Mouse (Mus musculus): Measurements from ENCODE around the gene Naa80. TPM values are rescaled to one million over a fixed set of nuclear protein-coding genes. Genes with fewer than 3 reads are reported as not detected.

Gene Naa80
- total RNA-seq (2021), result 10 to 100 TPM; 11.3 to 12.6 TPM
- long read RNA-seq, experiment 1, partial matches to known transcripts, result 0 of 3 reads
- long read RNA-seq, experiment 1, other reads (novel, unspliced or antisense), result 0 of 3 reads
- long read RNA-seq, experiment 2, transcript Naa80-201 (2 exons, 2,053 nt), result major isoform, 5 of 5 reads
- long read RNA-seq, experiment 2, partial matches to known transcripts, result 0 of 5 reads
- long read RNA-seq, experiment 2, other reads (novel, unspliced or antisense), result 0 of 5 reads

DNA sequence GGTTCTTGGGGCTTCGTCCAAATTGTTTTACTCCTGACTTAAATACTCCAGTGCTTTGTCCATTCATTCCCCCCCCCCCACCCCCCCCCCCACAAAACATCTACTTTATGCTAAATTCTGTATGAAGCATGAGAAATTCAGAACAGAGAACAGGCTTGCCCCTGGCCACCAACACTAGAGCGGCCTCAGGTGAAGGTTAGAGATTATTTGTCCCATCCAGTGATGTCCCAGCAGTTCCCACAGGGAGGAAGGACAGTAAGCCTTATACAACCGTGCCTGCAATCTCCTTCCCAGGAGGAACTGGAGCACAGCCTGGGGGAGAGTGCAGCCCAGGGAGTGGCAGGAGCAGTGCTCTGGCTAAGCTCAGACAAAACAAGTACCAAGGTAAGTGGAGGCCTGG lies at the start of gene Naa80:
Naa80 (plus strand) TSS at position 301 of the 400 bp plus-strand sequence.
- Histone ChIP-seq H3K27ac (0 out of 2 replicates have a peak within 1 kb of the TSS, but pooled peaks have one; percentile 90), H3K4me3 (no peak within 1 kb of the TSS)
- intact Hi-C loops (cut with DNase I), result loop anchor here (10.0 kb wide), 1 partner anchor 916 kb away; the partner anchor contains the start of gene Usp19
- DNase-seq (ENCODE audit: extremely low spot score in 1 of 2, low spot score in 2 of 2), result no peak
- no peak for TF ChIP-seq CTCF (IDR thresholded peaks at IDR 0.05)

DNA sequence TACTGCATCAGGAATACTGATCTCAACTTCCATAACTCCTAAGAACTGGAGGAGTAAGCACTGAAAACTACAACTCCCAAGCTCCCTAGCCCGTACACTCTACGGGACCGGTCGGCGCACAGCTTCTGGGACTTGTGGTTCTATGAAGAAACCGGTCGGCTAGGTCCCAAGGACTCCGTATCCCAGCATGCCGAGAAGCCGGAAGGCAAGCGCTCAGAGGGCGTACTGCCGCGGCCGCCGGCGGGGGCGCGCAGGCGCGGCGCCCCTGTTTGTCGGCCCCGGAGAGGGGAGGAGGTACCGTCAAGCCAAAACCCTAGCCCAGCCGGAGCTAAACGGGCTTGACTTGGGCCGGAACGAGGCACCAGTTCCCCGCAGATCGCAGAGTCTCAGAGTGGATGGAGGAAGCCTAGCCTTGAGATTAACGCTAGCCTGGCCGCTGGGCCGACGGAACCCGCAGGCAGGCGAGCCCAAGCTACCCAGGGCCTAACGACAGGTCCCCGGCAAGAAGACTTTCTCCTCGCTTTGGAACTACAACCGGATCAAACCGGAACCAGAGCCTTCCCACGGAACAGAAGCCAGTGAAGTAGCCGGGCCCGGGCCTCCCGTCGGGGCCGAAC lies 44.8 kb upstream of the Naa80 start, which contains the start of gene Tmem115:
Tmem115 (plus strand) TSS at position 155 of the 617 bp plus-strand sequence.
- peak within 1 kb of the TSS; percentile 69 for H3K4me3 ChIP-seq
- DNase-seq (ENCODE audit: extremely low spot score in 1 of 2, low spot score in 2 of 2), result peak; percentile 90 to 94
- peak; percentile 34 for TF ChIP-seq CTCF (IDR thresholded peaks at IDR 0.05)
- H3K27ac ChIP-seq, result peak within 1 kb of the TSS; percentile 92
- intact Hi-C loops (cut with DNase I), result loop anchor here (10.0 kb wide), 1 partner anchor 649 kb away; the partner anchor contains the start of gene Rbm15b

DNA sequence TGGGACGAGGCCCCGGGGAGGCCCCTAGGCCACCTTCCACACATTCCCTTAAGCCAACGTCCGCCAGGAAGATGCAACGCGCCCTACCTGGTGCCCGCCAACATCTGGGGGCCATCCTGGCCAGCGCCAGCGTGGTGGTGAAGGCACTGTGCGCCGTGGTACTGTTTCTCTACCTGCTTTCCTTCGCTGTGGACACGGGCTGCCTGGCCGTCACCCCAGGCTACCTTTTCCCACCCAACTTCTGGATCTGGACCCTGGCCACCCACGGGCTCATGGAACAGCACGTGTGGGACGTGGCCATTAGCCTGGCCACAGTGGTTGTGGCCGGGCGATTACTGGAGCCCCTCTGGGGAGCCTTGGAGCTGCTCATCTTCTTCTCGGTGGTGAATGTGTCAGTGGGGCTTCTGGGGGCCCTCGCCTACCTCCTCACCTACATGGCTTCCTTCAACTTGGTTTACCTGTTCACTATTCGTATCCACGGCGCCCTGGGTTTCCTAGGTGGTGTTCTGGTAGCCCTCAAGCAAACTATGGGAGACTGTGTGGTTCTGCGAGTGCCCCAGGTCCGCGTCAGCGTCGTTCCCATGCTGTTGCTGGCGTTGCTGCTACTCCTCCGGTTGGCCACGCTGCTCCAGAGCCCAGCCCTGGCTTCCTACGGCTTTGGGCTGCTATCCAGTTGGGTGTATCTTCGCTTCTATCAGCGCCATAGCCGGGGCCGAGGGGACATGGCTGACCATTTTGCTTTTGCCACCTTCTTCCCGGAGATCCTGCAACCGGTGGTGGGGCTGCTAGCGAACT lies 44.1 kb upstream of the Naa80 start:
- no peak for TF ChIP-seq CTCF (IDR thresholded peaks at IDR 0.05)
- Histone ChIP-seq H3K27ac (peak overlapping the region; percentile 92), H3K4me3 (peak overlapping the region; percentile 69)
- intact Hi-C loops (cut with DNase I), result loop anchor here (10.0 kb wide), 1 partner anchor 650 kb away; the partner anchor contains the start of gene Rbm15b
- no peak for DNase-seq (ENCODE audit: extremely low spot score in 1 of 2, low spot score in 2 of 2)

DNA sequence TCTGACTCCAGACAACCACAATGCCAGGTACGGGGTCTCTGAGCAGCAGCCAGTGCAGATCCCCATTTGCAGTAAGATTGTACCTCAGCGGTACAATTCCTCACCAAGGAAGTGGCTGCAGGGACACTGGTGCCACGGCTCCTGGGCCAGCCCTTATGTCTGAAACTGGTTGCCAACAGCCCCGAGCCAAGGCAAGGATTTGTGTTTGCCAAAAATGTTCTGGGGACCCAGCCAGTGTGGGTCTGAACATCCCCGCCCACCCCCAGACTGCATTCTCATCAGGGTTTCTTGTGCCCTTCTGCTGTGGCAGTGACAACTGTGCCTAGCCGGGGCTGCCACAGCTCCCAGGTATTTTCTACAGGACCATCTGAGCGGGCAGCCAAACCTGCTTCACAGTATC lies 40.5 kb upstream of the Naa80 start:
- intact Hi-C loops (cut with DNase I), result loop anchor here (10.0 kb wide), 1 partner anchor 653 kb away; the partner anchor contains the start of gene Rbm15b
- DNase-seq (ENCODE audit: extremely low spot score in 1 of 2, low spot score in 2 of 2), result no peak
- H3K27ac ChIP-seq, result no peak overlapping the region
- TF ChIP-seq CTCF (IDR thresholded peaks at IDR 0.05), result no peak
- no peak overlapping the region for H3K4me3 ChIP-seq

DNA sequence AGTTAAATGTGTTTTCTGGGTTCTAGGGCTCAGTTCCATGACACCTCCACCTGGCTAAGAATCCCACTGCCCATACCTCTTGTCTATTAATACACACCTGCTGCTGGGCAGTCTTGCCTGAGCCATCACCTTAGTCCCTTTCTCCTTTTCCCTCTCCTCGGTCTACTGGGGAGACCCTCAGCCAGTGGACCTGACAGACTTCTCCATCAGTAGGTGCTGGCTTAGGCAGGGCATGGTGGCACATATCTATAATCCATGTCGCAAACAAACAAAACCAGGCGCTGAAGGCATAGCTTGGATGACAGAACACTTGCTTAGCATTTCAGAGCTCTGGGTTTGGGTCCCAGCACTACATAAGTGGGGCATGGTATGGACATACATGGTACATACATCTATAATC lies 40.0 kb upstream of the Naa80 start:
- TF ChIP-seq CTCF (IDR thresholded peaks at IDR 0.05), result no peak
- Histone ChIP-seq H3K27ac (no peak overlapping the region), H3K4me3 (no peak overlapping the region)
- no peak for DNase-seq (ENCODE audit: extremely low spot score in 1 of 2, low spot score in 2 of 2)
- intact Hi-C loops (cut with DNase I), result loop anchor here (10.0 kb wide), 1 partner anchor 654 kb away; the partner anchor contains the start of gene Rbm15b

DNA sequence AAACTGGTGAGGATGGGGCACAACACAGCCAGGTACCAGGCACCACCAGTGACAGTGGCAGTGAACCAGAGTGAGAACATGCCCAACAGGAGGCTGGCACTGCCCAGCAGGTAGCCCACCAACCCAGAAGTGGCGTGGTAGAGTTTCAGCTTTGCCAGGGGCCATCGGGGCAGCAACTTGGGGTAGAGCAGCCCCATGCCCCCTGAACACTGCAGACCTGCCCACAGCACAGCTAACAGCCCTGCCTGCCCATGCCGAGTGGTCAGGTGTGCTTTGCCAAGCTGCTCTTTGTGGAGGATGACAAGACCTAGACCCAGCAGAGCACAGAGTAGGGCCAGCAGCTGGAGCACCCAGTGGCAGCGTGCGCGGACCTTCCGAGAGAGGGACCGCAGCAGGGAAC lies 38.7 kb upstream of the Naa80 start:
- intact Hi-C loops (cut with DNase I), result loop anchor here (10.0 kb wide), 1 partner anchor 655 kb away; the partner anchor contains the start of gene Rbm15b
- H3K4me3 ChIP-seq, result no peak overlapping the region
- TF ChIP-seq CTCF (IDR thresholded peaks at IDR 0.05), result no peak
- H3K27ac ChIP-seq, result no peak overlapping the region
- DNase-seq (ENCODE audit: extremely low spot score in 1 of 2, low spot score in 2 of 2), result no peak

DNA sequence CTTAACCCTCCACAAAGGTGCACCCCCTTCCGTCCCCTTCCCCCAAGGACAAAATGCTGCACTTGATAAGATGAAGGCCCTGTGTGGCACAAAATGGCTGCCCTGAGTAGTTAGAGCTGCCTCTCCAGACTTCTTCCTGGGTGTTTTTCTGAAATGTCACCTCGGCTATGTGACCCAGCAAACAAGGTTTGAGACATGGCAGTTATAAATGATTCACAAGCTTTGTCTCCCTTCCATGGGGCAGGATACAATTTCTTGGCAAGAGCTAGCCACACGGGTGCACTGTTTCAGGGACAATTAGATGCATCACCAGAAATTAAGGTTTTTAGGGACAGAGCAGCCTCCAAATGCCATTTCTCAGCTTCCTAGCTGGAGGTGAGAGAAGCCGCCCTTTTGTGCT lies 38.3 kb upstream of the Naa80 start:
- TF ChIP-seq CTCF (IDR thresholded peaks at IDR 0.05), result no peak
- intact Hi-C loops (cut with DNase I), result no loop called here
- no peak overlapping the region for H3K4me3 ChIP-seq
- no peak overlapping the region for H3K27ac ChIP-seq
- DNase-seq (ENCODE audit: extremely low spot score in 1 of 2, low spot score in 2 of 2), result no peak

DNA sequence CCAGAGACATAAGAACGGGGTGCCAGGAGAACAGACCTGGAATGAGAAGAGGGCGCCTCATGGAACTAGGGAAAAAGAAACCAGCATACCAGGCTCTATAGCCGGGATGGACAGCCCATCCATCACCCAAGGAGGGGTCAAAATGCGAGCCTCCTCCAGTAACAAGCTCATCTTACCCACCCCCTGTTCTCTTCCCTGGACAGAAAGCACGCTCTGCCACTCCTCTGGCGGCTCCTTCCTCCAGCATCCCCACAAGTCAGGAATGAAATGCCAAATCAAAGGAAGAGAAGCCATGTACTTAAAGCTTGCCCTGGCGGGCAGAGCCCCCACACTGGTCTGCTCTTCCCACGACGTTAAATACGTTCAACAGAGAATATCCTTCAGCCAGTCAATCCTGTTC lies 37.7 kb upstream of the Naa80 start:
- H3K27ac ChIP-seq, result peak overlapping the region; percentile 95
- intact Hi-C loops (cut with DNase I), result no loop called here
- H3K4me3 ChIP-seq, result peak overlapping the region; percentile 95
- DNase-seq (ENCODE audit: extremely low spot score in 1 of 2, low spot score in 2 of 2), result no peak
- no peak for TF ChIP-seq CTCF (IDR thresholded peaks at IDR 0.05)

DNA sequence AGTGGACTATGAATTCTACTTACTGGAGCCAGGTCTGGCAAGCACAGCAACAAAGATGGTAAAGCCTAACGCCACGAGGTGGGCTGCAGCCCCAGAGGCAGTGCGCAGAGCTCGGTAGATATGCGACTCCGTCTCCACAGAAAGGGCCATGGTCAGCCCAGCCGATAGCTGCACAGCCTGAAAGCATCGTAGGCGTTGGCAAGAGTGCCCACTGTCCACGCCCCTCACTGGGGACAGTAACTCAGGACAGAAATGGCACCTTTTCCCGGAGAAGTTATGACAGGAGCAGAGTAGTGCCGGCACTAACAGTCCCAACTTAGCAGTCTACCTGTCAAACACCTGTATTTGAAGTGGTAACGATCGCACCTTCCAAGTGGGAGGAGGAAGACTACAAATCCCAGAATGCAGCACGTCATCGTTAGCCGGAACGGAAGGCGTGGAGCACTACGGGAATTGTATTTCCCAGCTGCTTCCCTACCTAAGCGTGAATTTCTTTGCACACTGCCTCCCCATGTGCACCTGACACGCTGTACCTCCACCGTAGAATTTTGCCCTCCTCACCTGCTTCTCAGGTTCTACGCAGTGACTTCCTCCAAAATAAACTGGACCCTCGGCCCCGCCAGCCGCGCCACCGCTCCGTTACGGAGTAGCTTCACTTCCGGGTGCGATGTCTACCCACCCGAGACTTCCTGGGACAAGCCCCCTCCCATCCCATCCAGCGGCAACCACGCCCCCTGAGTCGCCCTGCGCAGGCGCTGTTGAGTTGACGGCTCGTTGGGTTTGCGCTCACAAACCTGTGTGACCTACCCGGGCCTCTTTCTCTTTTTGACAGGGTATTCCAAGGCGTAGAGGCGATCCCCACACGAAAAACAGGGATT lies 37.0 kb upstream of the Naa80 start, which contains the start of the genes Cyb561d2 and Nprl2:
Cyb561d2 (minus strand) TSS at position 720 of the 878 bp plus-strand sequence.
Nprl2 (plus strand) TSS at position 753 of the 878 bp plus-strand sequence.
- peak; percentile 91 to 94 for DNase-seq (ENCODE audit: extremely low spot score in 1 of 2, low spot score in 2 of 2)
- intact Hi-C loops (cut with DNase I), result no loop called here
- TF ChIP-seq CTCF (IDR thresholded peaks at IDR 0.05), result no peak; the same call in 1 of the 2 replicates
- Histone ChIP-seq H3K4me3 (peak within 1 kb of the TSS; percentile 95), H3K27ac (peak within 1 kb of the TSS; percentile 95)

DNA sequence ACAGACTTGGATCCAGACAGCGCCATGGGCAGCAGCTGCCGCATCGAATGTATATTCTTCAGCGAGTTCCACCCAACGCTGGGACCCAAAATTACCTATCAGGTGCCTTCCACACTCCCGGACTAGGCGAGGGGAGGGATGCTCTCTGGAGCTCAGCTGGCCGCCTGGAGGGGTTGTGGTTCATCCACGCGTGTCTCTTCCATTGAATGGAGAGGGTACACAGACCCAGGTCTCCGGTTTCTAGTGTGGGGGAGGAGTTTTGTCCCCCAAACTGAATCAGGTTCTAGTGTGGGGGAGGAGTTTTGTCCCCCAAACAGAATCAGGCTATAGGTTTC lies 36.4 kb upstream of the Naa80 start:
- intact Hi-C loops (cut with DNase I), result no loop called here
- no peak for DNase-seq (ENCODE audit: extremely low spot score in 1 of 2, low spot score in 2 of 2)
- Histone ChIP-seq H3K27ac (peak overlapping the region; percentile 95), H3K4me3 (peak overlapping the region; percentile 95)
- TF ChIP-seq CTCF (IDR thresholded peaks at IDR 0.05), result no peak

DNA sequence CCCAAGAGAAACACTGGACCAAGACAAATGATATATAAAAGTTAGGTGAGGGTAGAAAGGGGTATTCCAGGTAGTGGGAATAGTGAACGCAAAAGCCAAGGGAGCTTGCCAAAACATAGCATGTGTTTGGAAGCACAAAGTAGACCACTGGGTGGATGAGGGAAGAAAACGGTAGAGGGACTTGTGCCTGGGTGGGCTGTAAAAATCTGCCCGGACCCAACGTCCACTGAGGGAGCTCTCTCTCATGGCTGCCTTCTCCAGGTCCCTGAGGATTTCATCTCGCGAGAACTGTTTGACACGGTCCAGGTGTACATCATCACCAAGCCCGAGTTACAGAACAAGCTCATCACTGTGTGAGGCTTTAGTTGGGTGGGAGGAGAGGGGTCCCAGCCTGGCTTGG lies 36.0 kb upstream of the Naa80 start:
- TF ChIP-seq CTCF (IDR thresholded peaks at IDR 0.05), result no peak
- peak overlapping the region; percentile 95; the same call in 1 of the 2 replicates for H3K27ac ChIP-seq
- peak overlapping the region; percentile 95 for H3K4me3 ChIP-seq
- DNase-seq (ENCODE audit: extremely low spot score in 1 of 2, low spot score in 2 of 2), result no peak
- intact Hi-C loops (cut with DNase I), result no loop called here
